Mouse (Mus musculus): ENCODE measurements around the gene Ccdc151.

The Ccdc151 gene

GRCm38 (mm10) chr9:21992227-21992626 lies 10.2 kb downstream of the Ccdc151 start:
- DNase-seq, result no peak

DNA sequence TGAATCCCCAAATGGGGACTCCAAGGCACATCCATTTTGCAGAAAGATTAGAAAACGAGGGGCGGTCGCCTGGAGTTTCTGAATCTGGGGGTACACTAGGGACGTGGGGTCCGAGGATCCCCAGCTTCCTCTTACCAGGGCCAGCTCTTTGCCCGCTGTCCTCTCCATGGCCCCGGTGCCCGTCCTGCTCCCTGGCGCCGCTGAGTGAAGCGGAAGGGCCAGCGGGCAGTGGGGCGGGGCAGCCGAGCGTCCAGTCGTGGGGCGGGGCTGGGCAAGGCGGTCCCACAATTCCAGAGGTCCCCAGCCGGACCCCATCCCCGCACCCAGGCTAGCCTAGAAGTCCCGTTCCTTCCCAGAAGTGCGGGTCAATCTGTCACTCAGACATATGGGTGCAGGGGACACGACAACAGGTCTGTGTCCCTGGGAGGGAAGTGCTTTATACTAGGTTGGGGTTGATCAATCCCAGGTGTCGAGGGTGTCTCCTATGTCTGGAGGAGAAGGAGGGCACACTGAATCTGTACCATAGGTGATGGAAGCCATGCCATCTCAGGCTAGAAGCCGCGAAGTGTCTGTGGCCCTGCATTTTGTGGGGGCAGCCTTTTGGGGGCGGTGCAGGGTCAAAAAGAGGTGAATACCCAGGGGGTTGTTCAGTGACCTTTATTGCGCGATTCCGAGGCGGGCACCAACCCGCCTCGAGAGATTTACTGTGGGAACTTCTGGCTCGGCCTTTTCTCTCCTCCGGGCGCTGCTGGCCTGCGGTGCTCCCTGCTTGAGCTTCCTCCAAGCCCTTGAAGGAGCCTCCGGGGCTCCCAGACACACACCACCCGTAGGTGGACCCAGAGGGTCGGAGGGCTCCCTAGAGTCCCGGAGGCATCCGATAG lies 13.0 kb downstream of the Ccdc151 start, which contains the start of gene Rgl3:
TSS of gene Rgl3 (minus strand) at position 217 of the 881 bp plus-strand sequence.
- DNase-seq, result peak; percentile 18

GRCm38 (mm10) chr9:21988421-21989101 lies 13.9 kb downstream of the Ccdc151 start:
- DNase-seq, result no peak

GRCm38 (mm10) chr9:21987592-21988342 lies 14.7 kb downstream of the Ccdc151 start:
- no peak for DNase-seq

GRCm38 (mm10) chr9:21983911-21984310 lies 18.5 kb downstream of the Ccdc151 start:
- DNase-seq, result no peak

DNA sequence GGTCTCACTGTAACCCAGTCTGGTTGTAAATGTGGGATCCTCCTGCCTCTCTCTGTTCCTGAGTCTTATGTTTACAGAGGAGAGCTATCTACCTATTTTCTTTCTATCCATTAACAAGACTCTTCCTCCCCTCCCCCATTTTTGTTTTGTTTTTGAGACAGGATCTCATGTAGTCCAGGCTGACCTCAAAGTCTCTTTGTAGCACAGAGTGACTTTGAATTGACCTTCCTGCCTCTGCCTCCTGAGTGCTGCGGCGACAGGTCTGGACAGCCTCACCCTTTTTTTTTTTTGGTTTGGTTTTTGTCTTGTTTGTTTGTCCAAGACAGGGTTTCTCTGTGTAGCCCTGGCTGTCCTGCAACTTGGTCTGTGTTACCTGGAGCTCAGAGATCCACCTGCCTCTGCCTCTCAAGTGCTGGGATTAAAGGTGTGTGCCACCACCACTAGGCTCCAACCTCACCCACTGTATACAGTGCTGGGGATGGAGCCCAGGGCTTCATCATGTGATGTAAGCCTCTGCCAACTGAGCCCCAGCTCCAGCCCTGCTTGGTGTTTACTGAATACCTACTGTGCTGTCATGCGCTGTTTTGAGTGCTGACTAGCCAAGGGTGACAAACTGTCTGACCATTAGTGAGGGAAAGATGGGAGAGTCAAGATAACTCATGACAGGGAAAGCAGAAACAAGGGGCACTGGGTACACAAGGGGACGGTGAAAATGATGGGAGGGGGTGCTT lies 23.9 kb downstream of the Ccdc151 start:
- DNase-seq, result no peak

GRCm38 (mm10) chr9:21977972-21978371 lies 24.5 kb downstream of the Ccdc151 start:
- peak; percentile 64 for DNase-seq

DNA sequence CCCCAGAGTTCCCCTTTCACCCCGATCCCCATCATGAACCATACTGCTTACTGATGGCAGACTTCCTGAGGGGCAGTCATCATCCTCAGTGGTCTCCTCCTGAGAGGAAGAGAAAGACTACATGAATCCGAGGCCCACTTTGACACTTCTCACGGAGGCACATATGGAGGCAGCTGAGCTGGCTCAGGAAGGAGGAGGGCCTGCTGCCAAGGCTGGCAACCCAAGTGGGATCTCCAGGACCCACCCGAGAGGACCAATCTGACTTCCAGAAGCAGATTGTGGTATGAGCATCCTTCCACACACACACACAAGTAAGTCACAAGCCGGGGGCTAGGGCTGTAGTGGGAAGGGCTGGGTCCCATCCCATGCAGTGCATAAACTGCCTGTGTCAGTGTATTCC lies 25.1 kb downstream of the Ccdc151 start:
- no peak for DNase-seq

DNA sequence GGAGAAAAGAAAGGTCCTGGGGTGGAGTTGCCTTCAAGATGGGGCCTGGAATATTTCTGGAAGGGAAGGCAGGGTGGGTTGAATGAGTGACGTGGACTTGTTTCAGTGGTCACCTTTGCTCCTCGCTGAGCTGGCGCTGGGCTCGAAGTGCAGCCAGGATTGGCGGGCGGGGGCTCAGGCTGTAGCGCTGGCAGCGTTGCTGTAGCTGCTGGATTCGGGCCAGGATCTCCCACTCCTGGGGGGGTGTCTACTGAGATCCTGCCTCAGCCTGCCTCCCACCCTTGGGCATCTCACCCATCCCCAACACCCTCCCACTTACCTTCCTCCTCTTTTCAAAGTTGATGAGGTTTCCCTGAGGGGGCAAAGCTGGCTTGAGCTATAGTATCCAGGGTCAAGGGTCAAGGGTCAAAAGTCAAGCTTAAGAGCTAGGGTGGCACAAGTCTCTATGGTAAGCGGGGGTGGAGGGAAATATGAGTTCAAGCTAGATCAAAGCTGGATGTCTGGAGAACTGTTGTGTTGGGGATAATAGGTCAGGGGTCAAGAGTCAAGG lies 25.7 kb downstream of the Ccdc151 start:
- DNase-seq, result no peak

- DNase-seq, result no peak
Observed at GRCm38 (mm10) chr9:21969304-21969703, 33.1 kb downstream of the Ccdc151 start.

GRCm38 (mm10) chr9:21968883-21969282 lies 33.6 kb downstream of the Ccdc151 start:
- DNase-seq, result no peak

- no peak for DNase-seq
Observed at GRCm38 (mm10) chr9:21963417-21963816, 39.0 kb downstream of the Ccdc151 start, which contains the start of gene Epor. Gene Epor (minus strand): TSS chr9:21963506.

GRCm38 (mm10) chr9:21962416-21963059 lies 39.9 kb downstream of the Ccdc151 start:
- DNase-seq, result peak; percentile 60

DNA sequence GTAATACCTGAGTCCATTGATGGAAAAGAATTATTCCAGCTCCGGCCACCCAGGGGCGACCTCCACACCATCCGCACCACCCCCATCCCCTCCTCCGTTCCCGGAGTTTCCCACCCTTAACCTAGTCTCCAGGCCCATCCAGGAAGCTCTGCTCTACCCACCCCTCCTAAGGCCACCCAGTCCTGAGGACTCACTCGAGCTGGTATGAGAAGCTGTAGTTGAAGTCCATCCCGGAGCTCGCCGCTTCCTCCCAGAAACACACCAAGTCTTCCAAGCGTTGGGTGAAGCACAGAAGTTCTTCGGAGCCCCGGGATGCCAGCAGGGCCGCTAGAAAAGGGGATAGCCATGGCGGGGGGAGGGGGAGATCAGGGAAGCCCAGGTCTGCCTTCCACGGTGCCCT lies 40.4 kb downstream of the Ccdc151 start:
- no peak for DNase-seq

DNA sequence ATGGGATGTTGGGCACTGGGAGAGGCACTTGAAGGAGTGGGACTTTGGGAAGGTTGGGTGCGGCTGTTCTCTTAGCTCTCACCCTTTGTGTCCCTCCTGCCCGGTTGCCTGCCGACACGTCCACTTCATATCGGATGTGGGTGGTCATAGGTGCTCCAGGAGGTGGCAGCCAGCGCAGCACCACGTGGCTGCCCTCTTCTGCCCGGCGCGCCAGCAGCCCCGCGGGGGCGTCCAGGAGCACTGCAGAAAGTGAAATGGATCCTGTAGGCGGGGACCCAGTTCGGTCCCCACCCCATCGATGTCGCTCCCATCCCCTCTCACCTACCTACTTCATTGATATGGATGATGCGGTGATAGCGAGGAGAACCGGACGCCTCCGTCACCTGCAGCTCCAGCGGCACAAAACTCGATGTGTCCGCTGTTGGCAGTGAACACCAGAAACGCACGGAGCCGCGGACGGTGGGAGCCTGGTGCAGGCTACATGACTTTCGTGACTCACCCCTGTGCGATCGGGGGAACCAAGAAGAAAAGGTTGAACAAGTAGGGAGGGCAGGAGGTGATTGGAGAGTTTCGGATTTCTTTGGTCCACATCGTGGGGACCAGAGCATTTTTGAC lies 41.0 kb downstream of the Ccdc151 start:
- DNase-seq, result no peak

DNA sequence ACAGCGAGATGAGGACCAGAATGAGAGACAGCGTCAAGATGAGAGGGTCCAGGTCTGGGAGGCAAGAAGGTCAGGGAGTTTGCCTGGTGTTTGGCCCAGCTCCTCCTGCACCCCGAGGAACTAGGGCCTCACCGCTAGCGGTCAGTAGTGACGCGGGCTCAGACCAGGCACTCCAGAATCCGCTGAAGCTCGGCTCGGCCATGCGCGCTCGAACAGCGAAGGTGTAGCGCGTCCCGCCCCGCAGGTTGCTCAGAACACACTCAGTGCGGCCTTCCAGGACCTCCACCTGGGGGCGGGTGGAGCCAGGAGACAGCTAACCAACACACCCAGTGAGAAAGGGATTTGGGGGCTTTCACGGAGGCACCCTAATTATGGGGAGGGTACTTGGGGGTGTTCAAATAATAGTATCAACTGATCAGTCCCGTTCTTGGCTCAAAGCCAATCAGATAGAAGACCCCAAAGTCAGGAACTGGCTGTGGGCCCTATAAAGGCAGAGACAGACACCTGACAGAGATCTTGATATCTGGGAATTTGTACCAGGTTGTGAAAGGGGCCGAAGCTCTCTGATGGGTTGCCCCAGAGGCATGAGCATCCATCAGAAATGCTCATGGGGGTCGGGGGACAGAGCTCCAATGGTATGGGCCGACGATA lies 41.8 kb downstream of the Ccdc151 start:
- no peak for DNase-seq

- DNase-seq, result no peak
Observed at GRCm38 (mm10) chr9:21960135-21960534, 42.3 kb downstream of the Ccdc151 start.

DNA sequence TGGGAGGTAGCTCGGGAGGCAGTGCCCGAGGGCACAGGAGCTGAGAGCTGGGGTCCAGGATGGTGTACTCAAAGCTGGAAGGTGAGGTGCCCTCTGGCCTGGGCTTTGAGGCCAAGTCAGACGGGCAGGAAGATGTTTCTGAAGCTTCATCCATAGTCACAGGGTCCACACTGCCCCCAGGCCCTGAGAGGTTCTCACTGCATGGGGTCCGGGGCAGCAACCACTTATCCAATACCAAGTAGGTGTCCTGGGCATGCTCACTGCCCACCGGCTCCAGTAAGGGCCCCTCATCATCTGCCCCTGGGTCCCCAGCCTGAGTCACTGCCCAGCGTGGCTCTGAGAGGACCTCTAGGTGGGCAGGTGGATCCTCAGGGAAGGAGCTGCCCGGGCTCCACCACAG lies 43.2 kb downstream of the Ccdc151 start:
- no peak for DNase-seq

DNA sequence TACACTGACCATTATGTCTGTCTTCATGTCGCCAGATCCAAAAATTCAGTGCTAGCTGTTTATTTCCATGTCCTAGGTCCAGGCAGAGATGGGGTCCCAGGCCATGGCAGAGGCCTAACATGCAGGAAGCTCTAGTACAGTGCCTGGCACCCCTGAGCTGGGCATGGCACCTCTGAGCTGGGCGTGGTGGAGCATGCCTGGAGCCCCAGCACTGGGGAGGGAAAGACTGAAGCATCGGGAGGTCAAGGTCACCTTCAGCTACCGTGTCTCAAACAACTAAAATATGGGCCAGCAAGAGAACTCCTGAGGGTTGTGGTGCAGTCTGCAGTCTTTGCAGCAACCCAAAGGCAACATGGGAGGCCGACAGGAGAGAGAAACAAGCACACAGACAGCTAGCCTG lies 44.1 kb downstream of the Ccdc151 start:
- DNase-seq, result no peak

- peak; percentile 99 for DNase-seq
Observed at GRCm38 (mm10) chr9:21955570-21956281, 46.7 kb downstream of the Ccdc151 start, which contains the start of gene Swsap1. Gene Swsap1 (plus strand): TSS chr9:21955755.

All from thymus, postnatal 25 days (tissue).